Mouse (Mus musculus): ENCODE results near the gene Tmc7. TPM values are rescaled to one million over a fixed set of nuclear protein-coding genes. Genes with fewer than 3 reads are reported as not detected.

Gene Tmc7
- polyA plus RNA-seq (2015; fragmentation: Illumina TruSeq; extraction: RNeasy Lipid Tissue Mini Kit (QIAGEN cat#74804); ENCODE audit: insufficient read depth, low replicate concordance) = 0.36 TPM

GRCm38 (mm10) chr7:118584257-118584907 lies at the start of gene Tmc7:
TSS of gene Tmc7 (minus strand) at chr7:118584736.

GRCm38 (mm10) chr7:118597201-118597600 lies 12.7 kb upstream of the Tmc7 start, which contains the start of gene Tmc5:
TSS of gene Tmc5 (plus strand) at chr7:118597297.

GRCm38 (mm10) chr7:118533178-118533578 lies 51.4 kb downstream of the Tmc7 start, which contains the start of gene Coq7:
TSS of gene Coq7 (minus strand) at chr7:118533356.

GRCm38 (mm10) chr7:118491431-118492147 lies 92.9 kb downstream of the Tmc7 start, which contains the start of gene Itpripl2:
TSS of gene Itpripl2 (minus strand) at chr7:118491975.

Other genes starting within 250 kb of the Tmc7 start
- 0.21 TPM for gene Syt17, start 136.5 kb downstream of the Tmc7 start, polyA plus RNA-seq (2015; fragmentation: Illumina TruSeq; extraction: RNeasy Lipid Tissue Mini Kit (QIAGEN cat#74804); ENCODE audit: insufficient read depth, low replicate concordance)
- gene Itpripl2, start 92.8 kb downstream of the Tmc7 start, polyA plus RNA-seq (2015; fragmentation: Illumina TruSeq; extraction: RNeasy Lipid Tissue Mini Kit (QIAGEN cat#74804); ENCODE audit: insufficient read depth, low replicate concordance) = 20.0 TPM
- gene Coq7, start 51.4 kb downstream of the Tmc7 start, polyA plus RNA-seq (2015; fragmentation: Illumina TruSeq; extraction: RNeasy Lipid Tissue Mini Kit (QIAGEN cat#74804); ENCODE audit: insufficient read depth, low replicate concordance) = 9.4 TPM
- not detected for gene Tmc5, start 12.6 kb upstream of the Tmc7 start, polyA plus RNA-seq (2015; fragmentation: Illumina TruSeq; extraction: RNeasy Lipid Tissue Mini Kit (QIAGEN cat#74804); ENCODE audit: insufficient read depth, low replicate concordance)
- gene Gde1, start 121.0 kb upstream of the Tmc7 start, polyA plus RNA-seq (2015; fragmentation: Illumina TruSeq; extraction: RNeasy Lipid Tissue Mini Kit (QIAGEN cat#74804); ENCODE audit: insufficient read depth, low replicate concordance) = 56.1 TPM
- gene Ccp110, start 127.8 kb upstream of the Tmc7 start, polyA plus RNA-seq (2015; fragmentation: Illumina TruSeq; extraction: RNeasy Lipid Tissue Mini Kit (QIAGEN cat#74804); ENCODE audit: insufficient read depth, low replicate concordance) = 16.1 TPM
- 39.1 TPM for gene Vps35l, start 155.5 kb upstream of the Tmc7 start, polyA plus RNA-seq (2015; fragmentation: Illumina TruSeq; extraction: RNeasy Lipid Tissue Mini Kit (QIAGEN cat#74804); ENCODE audit: insufficient read depth, low replicate concordance)

Measured in spleen, adult 10 weeks (tissue).